Mouse (Mus musculus) thymus, postnatal 10 days (tissue): ENCODE data around the gene Bmper.

Experiments
- DNase-seq, 2 experiments: peaks; one replicate each; pipeline ENCODE4 v3.0.0; 2021; ENCODE audit warnings: low spot score in 2 of 2

Bmper gene

GRCm38 (mm10) chr9:23433238-23433637 lies 210.4 kb downstream of the Bmper start:
- no peak for DNase-seq

- DNase-seq = no peak
Observed at GRCm38 (mm10) chr9:23436751-23437150, 213.9 kb downstream of the Bmper start.

- no peak for DNase-seq
Observed at GRCm38 (mm10) chr9:23438662-23439061, 215.8 kb downstream of the Bmper start.

- no peak for DNase-seq
Observed at GRCm38 (mm10) chr9:23442168-23442567, 219.3 kb downstream of the Bmper start.

- no peak for DNase-seq
Observed at GRCm38 (mm10) chr9:23444975-23445374, 222.1 kb downstream of the Bmper start.

- DNase-seq = no peak
Observed at GRCm38 (mm10) chr9:23447271-23447961, 224.5 kb downstream of the Bmper start.

- no peak for DNase-seq
Observed at GRCm38 (mm10) chr9:23453309-23453708, 230.4 kb downstream of the Bmper start.

- DNase-seq = no peak
Observed at GRCm38 (mm10) chr9:23457186-23457585, 234.3 kb downstream of the Bmper start.

- DNase-seq = no peak
Observed at GRCm38 (mm10) chr9:23460721-23461120, 237.8 kb downstream of the Bmper start.

- no peak for DNase-seq
Observed at GRCm38 (mm10) chr9:23462949-23463608, 240.2 kb downstream of the Bmper start.

- DNase-seq = no peak
Observed at GRCm38 (mm10) chr9:23464981-23465630, 242.2 kb downstream of the Bmper start.

GRCm38 (mm10) chr9:23469886-23470285 lies 247.0 kb downstream of the Bmper start:
- DNase-seq = no peak

GRCm38 (mm10) chr9:23485851-23486250 lies 263.0 kb downstream of the Bmper start:
- DNase-seq = no peak

- no peak for DNase-seq
Observed at GRCm38 (mm10) chr9:23486725-23487378, 264.0 kb downstream of the Bmper start.

- DNase-seq = no peak
Observed at GRCm38 (mm10) chr9:23488265-23488664, 265.4 kb downstream of the Bmper start.

- no peak for DNase-seq
Observed at GRCm38 (mm10) chr9:23495400-23495799, 272.5 kb downstream of the Bmper start.

GRCm38 (mm10) chr9:23497626-23498025 lies 274.8 kb downstream of the Bmper start:
- DNase-seq = no peak

GRCm38 (mm10) chr9:23533870-23534269 lies 311.0 kb downstream of the Bmper start:
- DNase-seq = no peak
